Mouse (Mus musculus) liver, postnatal 0 days (tissue): ENCODE measurements around the gene Idua. TPM values are rescaled to one million over a fixed set of nuclear protein-coding genes. Genes with fewer than 3 reads are reported as not detected.

Experiments
- ATAC-seq: fragments of 200-750 bp; cut with Nextera tagmentation; 2 replicates; pipeline ENCODE4 v1.8.0; 2017; ENCODE audit warnings: mild to moderate bottlenecking, moderate library complexity
- DNase-seq: peaks from one replicate; pipeline ENCODE4 v3.0.0-alpha.2; 2016
- H3K27ac ChIP-seq: fragments of 300-500 bp; sonication (generic); 2 replicates; pipeline ENCODE4 v1.5.1; 2014; ENCODE audit warnings: antibody characterized with exemption, moderate library complexity, mild to moderate bottlenecking, low read depth
- H3K27me3 ChIP-seq: fragments of 300-500 bp; sonication (generic); 2 replicates; pipeline ENCODE4 v1.6.1; 2014; ENCODE audit warnings: low read length, control low read depth, mixed read lengths; ENCODE audit not compliant: insufficient read depth
- H3K36me3 ChIP-seq: fragments of 300-500 bp; sonication (generic); replicated peaks from 2 replicates; pipeline ENCODE4 v1.6.1; 2014; ENCODE audit warnings: mild to moderate bottlenecking, control low read depth, low read length, moderate library complexity, mixed read lengths; ENCODE audit not compliant: insufficient read depth
- H3K4me1 ChIP-seq: fragments of 300-500 bp; sonication (generic); 2 replicates; pipeline ENCODE4 v1.6.1; 2014; ENCODE audit warnings: antibody characterized with exemption, mild to moderate bottlenecking, control low read depth; ENCODE audit not compliant: insufficient read depth
- H3K4me2 ChIP-seq: fragments of 300-500 bp; sonication (generic); 2 replicates; pipeline ENCODE4 v1.6.1; 2014; ENCODE audit warnings: low read depth, mild to moderate bottlenecking, low read length, moderate library complexity, mixed read lengths
- H3K4me3 ChIP-seq: fragments of 300-500 bp; sonication (generic); 2 replicates; pipeline ENCODE4 v1.5.1; 2014; ENCODE audit warnings: low read depth, low read length
- H3K9ac ChIP-seq: fragments of 300-500 bp; sonication (generic); replicated peaks from 2 replicates; pipeline ENCODE4 v1.6.1; 2014; ENCODE audit warnings: mild to moderate bottlenecking, moderate library complexity
- H3K9me3 ChIP-seq: fragments of 300-500 bp; sonication (generic); 2 replicates; pipeline ENCODE4 v1.6.1; 2016; ENCODE audit warnings: mild to moderate bottlenecking, control low read depth, low read length, mixed read lengths
- CTCF ChIP-seq: sonication (generic); IDR thresholded peaks from 2 replicates; pipeline ENCODE4 v1.5.1; 2016; ENCODE audit warnings: antibody characterized with exemption, low read depth
- EP300 ChIP-seq: IDR thresholded peaks from 2 replicates; pipeline ENCODE4 v1.6.1; 2016; ENCODE audit warnings: antibody characterized with exemption, low read depth, mild to moderate bottlenecking
- WGBS: fragments of 180-500 bp; shearing (Covaris S2); extraction: QIAGEN DNeasy Blood & Tissue Kit; methylation state at CpG from one replicate; pipeline ENCODE4 v1.1.7; 2014; ENCODE audit not compliant: insufficient replicate concordance; 5-methylcytosine and 5-hydroxymethylcytosine counted together
- polyA plus RNA-seq: library from polyadenylated mRNA; unstranded; fragments of >200 nt; fragmentation: Nextera tagmentation; extraction: Ambion mirVana; gene quantifications from 2 replicates; pipeline ENCODE4 v1.2.1, GENCODE M21; 2015

The Idua gene
- polyA plus RNA-seq, 1 experiment from 2014 or later, result 3.9 TPM

DNA sequence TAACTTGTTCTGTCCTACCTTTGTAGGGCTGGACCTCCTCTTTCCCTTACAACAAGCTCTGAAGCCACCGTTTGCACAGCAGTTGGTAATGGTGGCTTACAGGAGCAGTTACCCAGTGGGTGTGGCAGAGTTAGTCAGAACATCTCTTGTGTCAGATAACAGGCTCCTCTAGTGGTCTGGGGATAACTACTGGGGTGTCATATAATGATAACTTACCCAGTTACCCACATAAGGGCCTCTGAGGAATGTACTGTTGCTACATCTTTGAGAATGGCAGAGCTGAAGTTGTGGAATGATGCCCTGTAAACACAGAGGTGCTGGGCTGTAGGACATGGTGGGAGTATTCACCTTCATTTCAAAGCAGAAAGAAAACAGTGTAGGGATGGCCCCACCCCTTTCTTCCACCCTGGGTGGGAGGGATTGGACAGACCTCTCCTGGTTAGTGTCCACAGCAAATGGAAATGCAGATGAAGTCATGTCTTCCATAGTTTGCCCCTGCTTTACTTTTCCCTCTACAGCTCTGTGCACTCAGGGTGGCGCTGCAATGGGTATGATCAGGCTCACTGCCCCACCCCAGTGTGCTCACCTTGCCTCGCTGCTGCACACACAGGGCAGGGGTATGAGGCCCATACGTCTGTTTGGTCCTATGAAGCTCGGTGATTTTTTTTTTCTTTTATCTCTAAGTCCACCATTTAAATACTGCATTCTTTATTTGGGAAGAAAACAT is 16.8 kb downstream of the Idua start:
- peaks cover 35% of the 10 kb centered on the region for H3K4me1 ChIP-seq
- peak overlapping the region; percentile 96 for H3K27ac ChIP-seq
- DNase-seq (no peak), ATAC-seq (peak; percentile 27)
- H3K4me3 ChIP-seq, result peak overlapping the region; percentile 13; the same call in 1 of the 2 replicates
- H3K9me3 ChIP-seq, result no peaks in the 10 kb centered on the region
- H3K4me2 ChIP-seq, result peak overlapping the region; percentile 70
- no peaks in the 10 kb centered on the region for H3K27me3 ChIP-seq
- 23% methylated on average over 5 of the region's 5 CpGs for WGBS
- H3K9ac ChIP-seq, result peak overlapping the region; percentile 59; the same call in 1 of the 2 replicates
- H3K36me3 ChIP-seq, result peaks cover 18% of the 10 kb centered on the region
- TF ChIP-seq CTCF (peak; percentile 36), EP300 (peak; percentile 72)

GRCm38 (mm10) chr5:108677605-108678295 is 17.6 kb downstream of the Idua start:
- H3K4me3 ChIP-seq, result peak overlapping the region; percentile 13
- 15% methylated on average over 25 of the region's 25 CpGs for WGBS
- DNase-seq (peak; percentile 68), ATAC-seq (peak; percentile 16)
- H3K9ac ChIP-seq, result peak overlapping the region; percentile 59
- peak overlapping the region; percentile 96 for H3K27ac ChIP-seq
- no peaks in the 10 kb centered on the region for H3K27me3 ChIP-seq
- no peaks in the 10 kb centered on the region for H3K9me3 ChIP-seq
- H3K4me1 ChIP-seq, result peaks cover 35% of the 10 kb centered on the region
- peak overlapping the region; percentile 70 for H3K4me2 ChIP-seq
- TF ChIP-seq CTCF, result no peak
- no peak for TF ChIP-seq EP300
- peaks cover 10% of the 10 kb centered on the region; the same call in 1 of the 2 replicates for H3K36me3 ChIP-seq

DNA sequence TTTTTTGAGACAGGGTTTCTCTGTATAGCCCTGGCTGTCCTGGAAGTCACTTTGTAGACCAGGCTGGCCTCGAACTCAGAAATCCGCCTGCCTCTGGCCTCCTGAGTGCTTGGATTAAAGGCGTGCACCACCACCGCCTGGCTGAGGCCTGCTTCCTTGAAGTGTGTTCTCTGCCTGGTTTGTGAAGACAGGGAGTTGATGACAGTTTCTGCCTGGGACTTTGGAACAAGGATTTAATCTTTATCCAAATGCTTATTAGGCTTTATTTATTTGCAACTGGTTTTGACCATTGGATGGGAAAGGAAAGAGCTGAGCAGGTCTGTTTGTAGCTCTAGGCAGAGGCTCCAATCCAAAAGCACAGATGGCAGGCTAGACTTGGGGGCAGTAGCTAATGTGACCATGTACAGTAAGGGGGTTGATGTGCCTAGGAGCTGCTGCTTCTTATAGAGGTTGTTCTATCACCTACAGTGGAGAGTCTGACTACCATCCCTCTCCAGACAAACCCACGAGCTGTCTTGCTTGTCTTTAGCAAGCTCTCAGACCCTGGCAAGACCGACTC is 18.2 kb downstream of the Idua start:
- ATAC-seq (no peak), DNase-seq (no peak)
- peaks cover 31% of the 10 kb centered on the region for H3K4me1 ChIP-seq
- 82% methylated on average over 6 of the region's 6 CpGs for WGBS
- peaks cover 4% of the 10 kb centered on the region for H3K36me3 ChIP-seq
- no peak overlapping the region for H3K4me3 ChIP-seq
- TF ChIP-seq EP300 (no peak), CTCF (no peak)
- H3K27me3 ChIP-seq, result no peaks in the 10 kb centered on the region
- no peak overlapping the region for H3K27ac ChIP-seq
- no peaks in the 10 kb centered on the region for H3K9me3 ChIP-seq
- H3K9ac ChIP-seq, result no peak overlapping the region
- H3K4me2 ChIP-seq, result no peak overlapping the region

DNA sequence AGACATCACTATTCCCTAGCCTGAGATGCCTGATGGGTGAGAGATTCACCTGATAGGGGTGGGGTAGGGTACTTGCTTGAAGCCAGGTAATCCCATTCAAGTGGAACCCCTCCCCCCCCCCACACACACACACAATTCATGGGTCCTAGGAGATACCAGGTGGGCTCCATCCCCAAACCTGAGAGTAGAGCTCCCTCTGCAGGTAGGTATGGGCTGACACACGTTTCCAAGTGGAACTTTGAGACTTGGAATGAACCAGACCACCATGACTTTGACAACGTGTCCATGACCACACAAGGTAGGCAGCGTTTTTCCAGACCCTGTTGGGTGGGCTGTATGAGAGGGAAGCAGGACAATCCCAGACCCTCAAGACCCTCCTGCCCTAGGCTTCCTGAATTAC is 19.8 kb downstream of the Idua start:
- Histone ChIP-seq H3K9ac (no peak overlapping the region), H3K36me3 (no peaks in the 10 kb centered on the region; the same call in 1 of the 2 replicates), H3K4me2 (no peak overlapping the region), H3K27me3 (no peaks in the 10 kb centered on the region), H3K9me3 (no peaks in the 10 kb centered on the region), H3K4me1 (peaks cover 27% of the 10 kb centered on the region), H3K4me3 (no peak overlapping the region), H3K27ac (no peak overlapping the region)
- no peak for ATAC-seq
- no peak for DNase-seq
- TF ChIP-seq EP300, result no peak
- peak; percentile 69 for TF ChIP-seq CTCF
- WGBS, result 38% methylated on average over 3 of the region's 3 CpGs

- Histone ChIP-seq H3K27me3 (no peaks in the 10 kb centered on the region), H3K4me1 (peaks cover 22% of the 10 kb centered on the region), H3K9ac (no peak overlapping the region), H3K4me2 (no peak overlapping the region), H3K4me3 (no peak overlapping the region), H3K27ac (no peak overlapping the region), H3K9me3 (no peaks in the 10 kb centered on the region), H3K36me3 (no peaks in the 10 kb centered on the region; the same call in 1 of the 2 replicates)
- ATAC-seq (no peak), DNase-seq (no peak)
- no peak for TF ChIP-seq EP300
- no peak for TF ChIP-seq CTCF
- WGBS, result 87% methylated on average over 6 of the region's 6 CpGs
Measured at GRCm38 (mm10) chr5:108680871-108681270, 20.7 kb downstream of the Idua start.

DNA sequence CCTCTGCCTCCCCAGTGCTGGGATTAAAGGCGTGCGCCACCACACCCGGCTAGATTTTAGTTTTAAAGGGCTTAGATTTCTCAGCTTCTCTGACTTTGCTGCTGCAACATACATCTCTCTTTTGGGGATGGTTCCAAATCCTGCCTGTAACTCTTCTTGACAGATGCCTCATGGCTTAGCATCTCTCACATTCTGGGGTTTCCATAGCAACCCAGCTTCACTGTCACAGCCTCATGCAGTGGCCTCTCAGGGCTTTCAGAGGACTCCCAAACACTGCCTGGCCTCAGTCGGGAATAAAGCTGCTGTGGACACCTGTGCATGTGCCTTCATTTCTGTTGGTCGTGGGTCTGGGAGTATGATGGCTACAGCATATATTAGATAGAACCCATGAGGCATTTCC is 29.0 kb downstream of the Idua start:
- WGBS, result 79% methylated on average over 5 of the region's 5 CpGs
- Histone ChIP-seq H3K27me3 (0 out of 2 replicates have a peak, but pooled peaks cover 3% of the 10 kb centered on the region), H3K4me1 (peaks cover 12% of the 10 kb centered on the region), H3K9me3 (no peaks in the 10 kb centered on the region), H3K27ac (no peak overlapping the region), H3K36me3 (no peaks in the 10 kb centered on the region), H3K4me3 (no peak overlapping the region), H3K9ac (no peak overlapping the region), H3K4me2 (no peak overlapping the region)
- ATAC-seq (no peak), DNase-seq (no peak)
- no peak for TF ChIP-seq EP300
